Mouse (Mus musculus): Measurements from ENCODE around the gene Gm5724. TPM values are rescaled to one million over a fixed set of nuclear protein-coding genes. Genes with fewer than 3 reads are reported as not detected.

The Gm5724 gene
- not detected in 2 replicates for total RNA-seq (2014; fragmentation: Nextera tagmentation)
- not detected in 2 replicates for total RNA-seq (2017)
- polyA plus RNA-seq (2012), result not detected in 2 replicates

- ATAC-seq (ENCODE audit: extremely low read depth, insufficient number of reproducible peaks, low FRiP score, poor library complexity, severe bottlenecking), result no peak
- no peaks in the 10 kb centered on the region for H3K4me1 ChIP-seq (ENCODE audit: insufficient read depth, low read depth, low read length)
- no peak for TF ChIP-seq TAL1 (conservative IDR thresholded peaks at IDR 0.05; ENCODE audit: low read depth, low read length)
- no peak for TF ChIP-seq GATA2 (IDR thresholded peaks at IDR 0.05; ENCODE audit: borderline replicate concordance, low read depth, low read length)
- no peak for TF ChIP-seq GATA1 (IDR thresholded peaks at IDR 0.05; ENCODE audit: borderline replicate concordance, low read length)
- TF ChIP-seq CTCF (IDR thresholded peaks at IDR 0.05; ENCODE audit: low read depth, low read length), result no peak
- no peak for TF ChIP-seq POLR2AphosphoS5 (IDR thresholded peaks at IDR 0.05; ENCODE audit: insufficient replicate concordance, low read depth, low read length)
Measured at GRCm38 (mm10) chr6:141773710-141774109, at the start of gene Gm5724. Gm5724 (minus strand) TSS chr6:141773810.

DNA sequence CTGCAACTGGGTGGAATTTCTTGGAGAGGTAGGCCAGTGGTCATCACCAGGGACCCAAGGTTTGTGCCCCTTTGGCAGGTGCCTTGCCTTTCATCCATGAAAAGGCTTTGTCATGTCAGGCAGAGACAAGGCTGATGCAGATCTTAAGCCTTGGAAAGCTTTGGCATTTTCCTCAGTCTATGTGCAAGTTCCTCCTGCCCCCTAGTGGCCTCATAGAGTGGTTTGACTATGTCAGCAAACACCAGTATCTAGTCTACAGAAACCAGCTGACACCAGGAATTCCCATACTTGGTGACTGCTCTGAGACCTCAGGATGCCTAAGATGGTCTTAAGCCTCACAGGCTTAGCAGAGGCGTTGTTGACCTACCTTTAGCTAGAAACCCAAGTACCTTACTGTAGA is 24.2 kb upstream of the Gm5724 start:
- Histone ChIP-seq H3K4me1 (ENCODE audit: insufficient read depth, low read depth, low read length) (no peaks in the 10 kb centered on the region), H3K27me3 (ENCODE audit: insufficient read depth, low read length) (no peaks in the 10 kb centered on the region), H3K9me3 (replicated peaks) (no peaks in the 10 kb centered on the region), H3K36me3 (replicated peaks) (no peaks in the 10 kb centered on the region), H3K4me3 (ENCODE audit: low read depth, low read length) (no peak overlapping the region)
- TF ChIP-seq GATA2 (IDR thresholded peaks at IDR 0.05; ENCODE audit: borderline replicate concordance, low read depth, low read length) (no peak), GATA1 (IDR thresholded peaks at IDR 0.05; ENCODE audit: borderline replicate concordance, low read length) (no peak), POLR2AphosphoS5 (IDR thresholded peaks at IDR 0.05; ENCODE audit: insufficient replicate concordance, low read depth, low read length) (no peak), TAL1 (conservative IDR thresholded peaks at IDR 0.05; ENCODE audit: low read depth, low read length) (no peak), CTCF (IDR thresholded peaks at IDR 0.05; ENCODE audit: low read depth, low read length) (no peak)
- DNase-seq (ENCODE audit: low spot score), result no peak
- ATAC-seq (ENCODE audit: extremely low read depth, insufficient number of reproducible peaks, low FRiP score, poor library complexity, severe bottlenecking), result no peak; the same call in 1 of the 2 replicates

More at GRCm38 (mm10) chr6:141773710-141774109, at the start of gene Gm5724:
- Histone ChIP-seq H3K9me3 (replicated peaks) (no peaks in the 10 kb centered on the region; the same call in 1 of the 2 replicates), H3K4me3 (ENCODE audit: low read depth, low read length) (no peak within 1 kb of the TSS), H3K27me3 (ENCODE audit: insufficient read depth, low read length) (no peaks in the 10 kb centered on the region), H3K36me3 (replicated peaks) (no peaks in the 10 kb centered on the region)
- DNase-seq (ENCODE audit: low spot score), result no peak

- H3K36me3 ChIP-seq (replicated peaks), result no peaks in the 10 kb centered on the region
- H3K9me3 ChIP-seq (replicated peaks), result no peaks in the 10 kb centered on the region; the same call in 1 of the 2 replicates
- DNase-seq (ENCODE audit: low spot score) (no peak), ATAC-seq (ENCODE audit: extremely low read depth, insufficient number of reproducible peaks, low FRiP score, poor library complexity, severe bottlenecking) (no peak)
- H3K4me3 ChIP-seq (ENCODE audit: low read depth, low read length), result no peak overlapping the region
- no peaks in the 10 kb centered on the region for H3K27me3 ChIP-seq (ENCODE audit: insufficient read depth, low read length)
- no peak for TF ChIP-seq GATA1 (IDR thresholded peaks at IDR 0.05; ENCODE audit: borderline replicate concordance, low read length)
- no peak for TF ChIP-seq GATA2 (IDR thresholded peaks at IDR 0.05; ENCODE audit: borderline replicate concordance, low read depth, low read length)
- no peak for TF ChIP-seq CTCF (IDR thresholded peaks at IDR 0.05; ENCODE audit: low read depth, low read length)
- TF ChIP-seq TAL1 (conservative IDR thresholded peaks at IDR 0.05; ENCODE audit: low read depth, low read length), result no peak
- TF ChIP-seq POLR2AphosphoS5 (IDR thresholded peaks at IDR 0.05; ENCODE audit: insufficient replicate concordance, low read depth, low read length), result no peak
- H3K4me1 ChIP-seq (ENCODE audit: insufficient read depth, low read depth, low read length), result no peaks in the 10 kb centered on the region
Measured at GRCm38 (mm10) chr6:141774476-141774875, 866 bp upstream of the Gm5724 start.

DNA sequence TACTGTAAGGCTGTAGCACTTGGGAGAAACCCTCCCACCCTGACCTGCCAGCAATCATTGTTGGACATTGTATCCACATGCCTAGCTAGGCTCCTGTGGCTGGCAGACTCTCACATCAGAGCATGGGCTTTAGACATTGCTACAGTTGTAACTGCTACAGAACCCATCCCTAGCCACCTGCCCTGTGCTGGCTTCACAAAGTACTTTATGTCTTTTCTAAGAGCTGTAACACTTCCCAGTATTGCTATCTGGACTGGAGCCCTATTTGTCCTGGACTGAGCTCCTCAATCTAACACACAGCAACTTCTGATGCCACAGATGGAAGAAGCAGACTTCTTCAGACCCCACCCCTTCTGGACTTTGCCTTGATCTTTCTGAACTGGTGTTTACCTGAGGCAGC is 82.4 kb downstream of the Gm5724 start:
- Histone ChIP-seq H3K9me3 (replicated peaks) (no peaks in the 10 kb centered on the region), H3K27me3 (ENCODE audit: insufficient read depth, low read length) (no peaks in the 10 kb centered on the region), H3K4me3 (ENCODE audit: low read depth, low read length) (no peak overlapping the region), H3K36me3 (replicated peaks) (no peaks in the 10 kb centered on the region), H3K4me1 (ENCODE audit: insufficient read depth, low read depth, low read length) (no peaks in the 10 kb centered on the region)
- DNase-seq (ENCODE audit: low spot score), result no peak
- TF ChIP-seq CTCF (IDR thresholded peaks at IDR 0.05; ENCODE audit: low read depth, low read length) (no peak), TAL1 (conservative IDR thresholded peaks at IDR 0.05; ENCODE audit: low read depth, low read length) (no peak), GATA2 (IDR thresholded peaks at IDR 0.05; ENCODE audit: borderline replicate concordance, low read depth, low read length) (no peak), GATA1 (IDR thresholded peaks at IDR 0.05; ENCODE audit: borderline replicate concordance, low read length) (no peak), POLR2AphosphoS5 (IDR thresholded peaks at IDR 0.05; ENCODE audit: insufficient replicate concordance, low read depth, low read length) (no peak)
- ATAC-seq (ENCODE audit: extremely low read depth, insufficient number of reproducible peaks, low FRiP score, poor library complexity, severe bottlenecking), result no peak

- no peaks in the 10 kb centered on the region for H3K27me3 ChIP-seq (ENCODE audit: insufficient read depth, low read length)
- H3K9me3 ChIP-seq (replicated peaks), result no peaks in the 10 kb centered on the region
- TF ChIP-seq POLR2AphosphoS5 (IDR thresholded peaks at IDR 0.05; ENCODE audit: insufficient replicate concordance, low read depth, low read length) (no peak), CTCF (IDR thresholded peaks at IDR 0.05; ENCODE audit: low read depth, low read length) (no peak), GATA1 (IDR thresholded peaks at IDR 0.05; ENCODE audit: borderline replicate concordance, low read length) (no peak), GATA2 (IDR thresholded peaks at IDR 0.05; ENCODE audit: borderline replicate concordance, low read depth, low read length) (no peak), TAL1 (conservative IDR thresholded peaks at IDR 0.05; ENCODE audit: low read depth, low read length) (no peak)
- no peak overlapping the region for H3K4me3 ChIP-seq (ENCODE audit: low read depth, low read length)
- H3K4me1 ChIP-seq (ENCODE audit: insufficient read depth, low read depth, low read length), result no peaks in the 10 kb centered on the region
- no peaks in the 10 kb centered on the region for H3K36me3 ChIP-seq (replicated peaks)
- DNase-seq (ENCODE audit: low spot score) (no peak), ATAC-seq (ENCODE audit: extremely low read depth, insufficient number of reproducible peaks, low FRiP score, poor library complexity, severe bottlenecking) (no peak)
Measured at GRCm38 (mm10) chr6:141687008-141687407, 86.6 kb downstream of the Gm5724 start.

Other genes starting within 250 kb of the Gm5724 start
- not detected in 2 replicates for gene Slco1c1, start 249.4 kb downstream of the Gm5724 start, total RNA-seq (2014; fragmentation: Nextera tagmentation)
- 0.11 TPM in 1 of 2 replicates, not detected in the other for gene Slco1c1, start 249.4 kb downstream of the Gm5724 start, total RNA-seq (2017)
- gene Slco1c1, start 249.4 kb downstream of the Gm5724 start, polyA plus RNA-seq (2012), result not detected in 2 replicates
- gene Slco1b2, start 144.3 kb downstream of the Gm5724 start, total RNA-seq (2014; fragmentation: Nextera tagmentation), result not detected in 2 replicates
- gene Slco1b2, start 144.3 kb downstream of the Gm5724 start, total RNA-seq (2017), result 0.11 TPM in 1 of 2 replicates, not detected in the other
- gene Slco1b2, start 144.3 kb downstream of the Gm5724 start, polyA plus RNA-seq (2012), result not detected in 2 replicates
- not detected in 2 replicates for gene Slco1a4, start 82.4 kb upstream of the Gm5724 start, total RNA-seq (2014; fragmentation: Nextera tagmentation)
- gene Slco1a4, start 82.4 kb upstream of the Gm5724 start, total RNA-seq (2017), result 0.06 and 0.16 TPM in 2 replicates
- gene Slco1a4, start 82.4 kb upstream of the Gm5724 start, polyA plus RNA-seq (2012), result not detected in 2 replicates
- not detected in 2 replicates for gene Slco1a1, start 173.2 kb upstream of the Gm5724 start, total RNA-seq (2014; fragmentation: Nextera tagmentation)
- gene Slco1a1, start 173.2 kb upstream of the Gm5724 start, total RNA-seq (2017), result 0.05 TPM in 1 of 2 replicates, not detected in the other
- gene Slco1a1, start 173.2 kb upstream of the Gm5724 start, polyA plus RNA-seq (2012), result not detected in 2 replicates
- not detected in 2 replicates for gene Gm6614, start 237.6 kb upstream of the Gm5724 start, total RNA-seq (2014; fragmentation: Nextera tagmentation)
- 0.05 TPM in 1 of 2 replicates, not detected in the other for gene Gm6614, start 237.6 kb upstream of the Gm5724 start, total RNA-seq (2017)
- not detected in 2 replicates for gene Gm6614, start 237.6 kb upstream of the Gm5724 start, polyA plus RNA-seq (2012)

Data from G1E (cell line).